Mouse (Mus musculus): ENCODE results near the gene Gm20806. TPM values are rescaled to one million over a fixed set of nuclear protein-coding genes. Genes with fewer than 3 reads are reported as not detected.
"Not testable (repeated sequence)": the region's sequence is repeated elsewhere in the genome, so short reads cannot be mapped to it uniquely, and the experiment has no call there.

The Gm20806 gene
- not detected in 2 replicates for total RNA-seq (2015)
- not detected in 2 replicates for total RNA-seq (2017)

DNA sequence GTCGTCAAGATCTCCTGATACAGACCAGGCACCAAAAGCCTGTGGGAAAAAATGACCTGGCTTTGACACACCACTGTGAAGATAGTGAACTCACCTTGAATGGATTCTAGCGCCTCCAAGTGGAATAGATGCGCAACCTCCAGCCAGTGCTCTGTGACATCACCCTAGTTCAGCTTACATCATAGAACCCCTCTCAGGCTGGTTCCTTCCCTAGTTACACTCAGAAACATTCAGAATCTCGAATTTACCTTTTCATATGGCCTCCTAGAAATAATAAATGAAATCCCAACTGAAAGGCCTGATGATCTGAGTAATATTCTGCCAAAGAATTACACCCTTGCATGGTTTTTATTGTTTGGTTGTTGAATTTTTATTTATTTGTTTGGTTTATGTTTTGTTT, at the start of gene Gm20806:
TSS of gene Gm20806 (minus strand) at position 101 of the 400 bp plus-strand sequence.
- ATAC-seq (ENCODE audit: poor library complexity, severe bottlenecking), result not testable (repeated sequence)
